Mouse (Mus musculus) embryonic fibroblast, embryonic 13.5 days (primary cell): ENCODE measurements around the gene Cln3.

Source experiments
- CTCF ChIP-seq: IDR thresholded peaks from 2 replicates; pipeline ENCODE4 v1.5.1; 2011; ENCODE audit warnings: mild to moderate bottlenecking, control low read depth, low read length, moderate library complexity, borderline replicate concordance; ENCODE audit not compliant: insufficient read depth
- POLR2A ChIP-seq: IDR thresholded peaks from 2 replicates; pipeline ENCODE4 v1.6.1; 2011; ENCODE audit warnings: low read depth, mild to moderate bottlenecking, control low read depth, low read length, moderate library complexity

DNA sequence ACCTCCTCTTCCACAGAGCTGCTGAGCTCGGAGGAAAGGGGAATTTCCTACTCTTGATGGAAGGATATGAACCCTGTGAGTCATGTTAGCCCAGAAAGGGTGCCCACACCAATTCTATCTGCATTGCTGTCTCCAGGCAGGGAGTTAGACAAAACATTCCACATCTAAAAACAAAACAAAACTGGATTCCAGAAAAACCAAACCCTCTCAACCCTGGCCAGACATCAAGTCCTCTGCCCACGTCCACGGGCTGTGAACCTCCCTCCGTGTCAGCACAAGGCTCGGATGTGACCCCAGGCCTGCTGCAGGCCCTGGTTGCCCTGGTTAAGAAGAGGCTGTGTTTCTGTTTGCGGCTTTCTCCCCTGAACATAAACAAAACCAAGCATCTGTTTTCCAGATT is 42.5 kb upstream of the Cln3 start:
- no peak for TF ChIP-seq POLR2A
- no peak for TF ChIP-seq CTCF
